Mouse (Mus musculus) left cerebral cortex, adult 8-10 months (tissue): ENCODE measurements at regions not wholly inside any gene's neighbourhood (a gene's known extent, or its start where the extent isn't known, plus 50 kb on each side); places are given as distances from the start of the nearest gene placed in this dataset.

Experiments used
- DNase-seq, 2 experiments: peaks; one replicate each; pipeline ENCODE4 v3.0.0; 2022; ENCODE audit warnings: low spot score in 2 of 2

DNA sequence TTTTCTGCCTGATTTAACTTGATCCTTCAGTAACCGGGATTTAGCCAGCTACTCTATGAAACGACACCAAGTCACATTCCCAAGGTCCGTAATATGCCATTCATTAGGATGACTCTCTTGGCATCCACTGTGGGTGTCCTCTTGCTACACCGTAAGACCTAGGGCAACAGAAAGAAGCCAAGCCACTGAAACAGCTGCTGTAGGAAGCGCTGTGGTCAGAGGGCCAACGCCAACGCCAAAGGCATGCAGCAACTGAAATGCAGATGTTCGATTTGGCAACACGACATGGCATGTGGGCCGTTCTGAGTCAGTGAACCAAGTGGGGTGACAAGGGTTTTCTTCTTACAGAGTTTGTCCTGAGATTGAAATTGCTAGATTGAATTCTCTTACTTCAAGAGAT, 527.9 kb upstream of the Mpdz start:
- no peak for DNase-seq

DNA sequence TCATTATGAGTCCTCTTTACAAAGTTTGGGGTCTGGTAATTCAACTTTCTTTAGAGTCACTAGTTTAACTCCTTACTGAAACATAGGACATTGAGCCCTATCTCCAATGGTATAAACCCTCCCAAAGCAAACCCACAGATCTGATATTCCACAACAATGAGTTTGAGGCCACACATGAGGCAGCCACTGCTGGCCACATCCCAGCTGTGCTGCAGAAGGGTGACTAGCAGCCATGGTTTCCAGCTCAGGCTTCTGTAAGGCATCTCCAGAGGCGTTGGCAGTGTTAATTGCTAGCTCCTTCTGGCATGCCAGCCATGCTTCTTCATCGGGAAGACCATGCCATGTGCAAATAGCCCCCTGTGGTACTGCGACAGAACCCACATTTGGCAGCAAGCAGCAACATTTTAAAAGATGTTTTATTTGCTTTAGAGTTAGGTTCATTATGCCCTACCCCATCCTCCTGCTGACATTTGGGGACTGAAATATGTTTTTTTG, 527.1 kb upstream of the Mpdz start:
- no peak for DNase-seq

GRCm38 (mm10) chr4:81966054-81966623, 523.5 kb upstream of the Mpdz start:
- DNase-seq: no peak

GRCm38 (mm10) chr4:81963112-81963511, 520.5 kb upstream of the Mpdz start:
- no peak for DNase-seq

- DNase-seq: no peak
Measured at GRCm38 (mm10) chr4:81962586-81962985, 520.0 kb upstream of the Mpdz start.

- no peak for DNase-seq
Measured at GRCm38 (mm10) chr4:81960552-81961534, 518.2 kb upstream of the Mpdz start.

- no peak for DNase-seq
Measured at GRCm38 (mm10) chr4:81956926-81957694, 514.5 kb upstream of the Mpdz start.

- DNase-seq: no peak
Measured at GRCm38 (mm10) chr4:81953023-81953422, 510.4 kb upstream of the Mpdz start.

DNA sequence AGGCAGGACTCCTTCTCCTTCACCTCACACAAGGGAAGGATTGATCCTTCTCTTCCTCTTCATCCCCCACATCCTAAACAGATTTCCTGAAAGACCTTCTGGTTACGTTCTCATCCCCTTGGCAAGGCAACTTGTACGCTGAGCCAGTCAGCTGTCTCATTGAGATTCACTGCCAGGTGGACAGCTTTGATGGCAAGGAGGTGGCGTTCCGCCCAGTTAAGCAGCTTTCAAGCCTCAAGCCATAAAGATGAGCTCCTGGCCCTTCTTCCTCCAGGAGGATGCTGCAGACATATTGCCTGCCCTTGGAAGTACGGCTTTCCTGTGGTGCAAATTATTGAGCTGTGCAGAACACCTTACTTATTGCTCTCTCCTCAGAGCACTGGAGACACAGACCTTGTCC, 494.8 kb upstream of the Mpdz start:
- DNase-seq: no peak

DNA sequence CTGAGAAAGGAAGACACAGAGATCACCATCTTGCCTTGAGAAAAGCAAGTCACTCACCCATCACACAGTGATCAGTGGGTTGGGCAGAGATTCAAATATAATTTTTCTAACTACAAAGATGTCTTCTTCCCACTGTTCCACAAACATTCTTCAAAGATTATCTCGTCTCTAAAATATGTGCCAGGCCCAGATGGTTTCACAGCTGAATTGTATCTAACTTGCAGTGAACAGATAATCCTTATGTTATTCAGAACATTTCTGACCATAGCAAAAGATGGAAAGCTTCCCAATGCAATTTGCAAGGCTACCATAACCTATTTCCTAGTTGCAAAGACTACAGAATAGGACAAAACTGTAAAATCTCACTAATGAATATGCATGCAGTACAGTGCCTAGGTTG, 488.3 kb upstream of the Mpdz start:
- no peak for DNase-seq

DNA sequence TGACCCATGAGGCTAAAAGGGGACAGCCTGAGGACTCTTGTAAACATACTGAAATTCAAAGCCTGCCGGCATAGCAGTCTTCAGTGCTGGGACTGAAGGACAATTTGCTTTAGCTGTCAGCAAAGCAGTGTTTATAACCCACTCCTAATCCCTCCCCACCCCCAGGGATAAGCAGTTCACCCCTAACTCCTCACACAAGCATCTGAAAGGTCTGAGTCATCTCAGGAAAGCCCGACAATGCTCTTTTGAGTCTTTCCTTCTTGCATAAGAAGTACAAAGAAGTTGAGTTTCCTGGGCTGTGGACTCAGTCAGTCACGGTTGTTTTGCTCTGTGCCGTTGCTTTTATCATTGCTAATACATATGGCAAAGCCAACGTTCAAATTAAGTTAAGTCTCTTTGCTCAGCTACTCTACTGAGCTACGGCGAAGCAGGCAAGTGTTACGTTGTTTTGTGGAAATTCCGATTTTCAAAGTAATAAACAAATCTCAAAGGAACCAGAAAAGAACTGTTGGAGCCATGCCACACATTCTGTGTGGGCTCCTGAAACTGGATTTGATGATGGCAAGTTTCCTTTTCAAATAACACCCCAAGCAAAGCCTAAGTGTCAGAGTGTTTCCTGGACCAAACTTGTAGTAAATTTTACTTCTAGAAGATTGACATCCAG, 486.1 kb upstream of the Mpdz start:
- DNase-seq: no peak

GRCm38 (mm10) chr4:81927176-81927714, 484.6 kb upstream of the Mpdz start:
- no peak for DNase-seq

DNA sequence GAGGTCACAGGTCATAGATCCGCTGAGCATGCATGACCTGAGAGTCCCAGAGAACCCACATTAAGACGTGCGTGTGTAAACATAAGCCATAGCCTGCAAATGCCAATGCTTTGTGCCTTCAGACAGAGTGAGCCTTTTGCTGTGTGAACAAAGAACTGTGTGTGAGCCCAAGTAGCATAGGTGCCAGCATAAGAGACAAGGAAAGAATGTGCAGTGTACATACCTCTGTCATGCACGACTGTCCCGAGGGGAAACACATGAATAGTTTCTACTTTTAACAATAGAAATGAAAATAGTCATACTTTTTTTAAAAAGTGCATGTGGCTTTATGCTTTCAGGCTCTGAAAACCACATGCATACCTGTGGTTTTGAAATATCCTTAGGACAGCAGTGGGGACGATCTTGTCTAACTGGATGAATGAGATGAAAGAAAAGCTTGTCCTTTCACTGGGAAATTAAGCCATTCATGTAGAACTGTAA, 484.1 kb upstream of the Mpdz start:
- DNase-seq: no peak

- DNase-seq: no peak
Measured at GRCm38 (mm10) chr4:81925611-81926010, 483.0 kb upstream of the Mpdz start.

- no peak for DNase-seq
Measured at GRCm38 (mm10) chr4:81924120-81924519, 481.5 kb upstream of the Mpdz start.

DNA sequence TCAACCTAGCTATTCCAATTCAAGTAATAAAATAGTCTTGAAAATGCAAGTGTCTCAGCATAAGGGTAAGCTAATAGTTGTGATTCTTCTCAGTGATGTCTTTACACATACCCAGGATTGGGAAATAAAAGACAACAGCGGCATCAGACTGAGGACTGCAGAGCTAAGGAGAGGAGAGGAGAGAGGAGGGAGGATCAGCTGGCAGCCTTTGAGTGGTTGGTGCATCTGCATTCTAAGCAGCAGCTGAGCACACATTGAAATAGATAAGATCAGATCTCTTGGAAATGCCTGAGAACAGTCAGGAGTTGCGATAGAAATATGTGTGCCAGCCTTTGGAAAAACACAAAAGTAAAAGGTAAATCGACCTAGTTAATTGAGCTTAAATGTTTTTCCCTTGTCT, 480.3 kb upstream of the Mpdz start:
- DNase-seq: no peak

- no peak for DNase-seq
Measured at GRCm38 (mm10) chr4:81914971-81915370, 472.4 kb upstream of the Mpdz start.

- DNase-seq: no peak
Measured at GRCm38 (mm10) chr4:81913296-81913695, 470.7 kb upstream of the Mpdz start.

DNA sequence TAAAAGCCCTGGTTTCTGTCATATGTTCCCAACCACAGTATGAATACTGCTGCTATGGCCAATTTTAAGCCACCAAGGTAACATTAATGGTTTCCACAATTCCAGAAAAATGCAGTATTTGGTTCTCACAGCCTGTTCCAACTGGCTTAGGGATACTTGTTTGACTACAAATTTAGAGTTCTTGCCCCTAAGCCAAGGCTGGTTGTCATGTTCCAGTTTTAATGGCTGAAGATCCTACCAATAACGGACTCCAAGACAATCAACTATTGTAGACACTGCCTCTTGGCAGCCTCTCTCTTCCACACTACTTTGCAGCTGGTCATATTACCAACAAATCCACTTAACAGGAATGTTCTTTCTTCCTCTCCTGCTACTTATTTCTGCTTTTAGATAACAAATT, 470.0 kb upstream of the Mpdz start:
- no peak for DNase-seq

GRCm38 (mm10) chr4:81899961-81900540, 457.4 kb upstream of the Mpdz start:
- peak in 1 of 2 experiments; percentile 12 for DNase-seq

DNA sequence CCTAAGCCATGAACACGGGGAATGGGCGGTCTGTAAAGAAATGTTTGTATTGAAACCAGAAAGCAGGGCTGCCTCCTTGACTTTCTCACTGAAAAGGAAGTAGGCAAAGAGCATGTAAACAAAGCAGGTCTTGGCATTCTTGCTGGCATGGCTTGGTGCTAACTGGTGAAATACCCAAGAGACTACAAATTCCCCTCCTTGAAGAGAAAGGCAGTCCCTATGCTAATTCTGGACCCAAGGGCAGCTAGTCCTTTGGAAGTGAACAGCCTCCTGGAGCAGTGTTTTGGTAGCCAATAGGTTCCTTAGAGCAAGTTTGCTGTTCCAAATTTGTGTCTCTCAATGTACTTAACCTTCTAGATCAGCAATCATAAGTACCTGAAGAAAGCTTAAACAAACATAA, 456.0 kb upstream of the Mpdz start:
- DNase-seq: no peak
